Mouse (Mus musculus) mouse trophoblast stem cell (cell line): Measurements from ENCODE around the gene Arhgef33.
"Not testable (repeated sequence)": the region's sequence is repeated elsewhere in the genome, so short reads cannot be mapped to it uniquely, and the experiment has no call there.

Experiments used
- in situ Hi-C, 2 experiments: fragments of 300-500 bp; cut with MseI, MboI; formaldehyde crosslinking; loops; 2 replicates in 1 of 2; 3 replicates in 1 of 2; pipeline ENCODE4 v1.15.1; 2025

Gene Arhgef33

GRCm38 (mm10) chr17:80346591-80347125, 39.5 kb downstream of the Arhgef33 start:
- in situ Hi-C loops, result no loop called here

GRCm38 (mm10) chr17:80347234-80347633, 40.0 kb downstream of the Arhgef33 start:
- in situ Hi-C loops, result no loop called here

- in situ Hi-C loops, result no loop called here
Measured at GRCm38 (mm10) chr17:80360245-80360644, 53.0 kb downstream of the Arhgef33 start.

- in situ Hi-C loops, result no loop called here
Measured at GRCm38 (mm10) chr17:80367276-80367675, 60.1 kb downstream of the Arhgef33 start.

GRCm38 (mm10) chr17:80368606-80369005, 61.4 kb downstream of the Arhgef33 start:
- in situ Hi-C loops, result no loop called here

- in situ Hi-C loops, result no loop called here
Measured at GRCm38 (mm10) chr17:80372989-80373725, 66.0 kb downstream of the Arhgef33 start, which contains the start of gene Gm10190. TSS of gene Gm10190 (minus strand) at chr17:80373541.

- in situ Hi-C loops, result no loop called here
Measured at GRCm38 (mm10) chr17:80373726-80374096, 66.5 kb downstream of the Arhgef33 start.

- in situ Hi-C loops, result not testable (repeated sequence)
Measured at GRCm38 (mm10) chr17:80378386-80378785, 71.2 kb downstream of the Arhgef33 start.

GRCm38 (mm10) chr17:80385671-80386070, 78.5 kb downstream of the Arhgef33 start:
- in situ Hi-C loops, result no loop called here

- in situ Hi-C loops, result no loop called here
Measured at GRCm38 (mm10) chr17:80390024-80390423, 82.8 kb downstream of the Arhgef33 start.

GRCm38 (mm10) chr17:80391423-80392403, 84.5 kb downstream of the Arhgef33 start:
- in situ Hi-C loops, result no loop called here

GRCm38 (mm10) chr17:80398243-80398642, 91.0 kb downstream of the Arhgef33 start:
- in situ Hi-C loops, result no loop called here

- in situ Hi-C loops, result no loop called here
Measured at GRCm38 (mm10) chr17:80411182-80411581, 104.0 kb downstream of the Arhgef33 start.

GRCm38 (mm10) chr17:80418572-80419210, 111.5 kb downstream of the Arhgef33 start:
- in situ Hi-C loops, result no loop called here

GRCm38 (mm10) chr17:80420998-80421397, 113.8 kb downstream of the Arhgef33 start:
- in situ Hi-C loops, result no loop called here

- in situ Hi-C loops, result no loop called here
Measured at GRCm38 (mm10) chr17:80426171-80426570, 119.0 kb downstream of the Arhgef33 start.

GRCm38 (mm10) chr17:80426901-80427300, 119.7 kb downstream of the Arhgef33 start:
- in situ Hi-C loops, result no loop called here

- in situ Hi-C loops, result no loop called here
Measured at GRCm38 (mm10) chr17:80427966-80428365, 120.8 kb downstream of the Arhgef33 start.

GRCm38 (mm10) chr17:80431997-80432396, 124.8 kb downstream of the Arhgef33 start:
- in situ Hi-C loops, result no loop called here

- in situ Hi-C loops, result no loop called here
Measured at GRCm38 (mm10) chr17:80434430-80434829, 127.2 kb downstream of the Arhgef33 start.

- in situ Hi-C loops, result no loop called here
Measured at GRCm38 (mm10) chr17:80435680-80436079, 128.5 kb downstream of the Arhgef33 start.

GRCm38 (mm10) chr17:80445433-80445832, 138.2 kb downstream of the Arhgef33 start:
- in situ Hi-C loops, result no loop called here
